Mouse (Mus musculus): ENCODE measurements at regions not wholly inside any gene's neighbourhood (a gene's known extent, or its start where the extent isn't known, plus 50 kb on each side); places are given as distances from the start of the nearest gene placed in this dataset.

GRCm38 (mm10) chr1:187484821-187485220 lies 123.8 kb upstream of the Esrrg start:
- no peak for TF ChIP-seq POLR2A (IDR thresholded peaks at IDR 0.05; ENCODE audit: low read depth, low read length)
- no peak for TF ChIP-seq MAZ (IDR thresholded peaks at IDR 0.05; ENCODE audit: low read depth, low read length)
- TF ChIP-seq MEF2A (IDR thresholded peaks at IDR 0.05; ENCODE audit: borderline replicate concordance, low read depth, low read length), result no peak
- TF ChIP-seq TBP (conservative IDR thresholded peaks at IDR 0.05; ENCODE audit: low read depth, low read length), result no peak
- no peak for TF ChIP-seq MXI1 (IDR thresholded peaks at IDR 0.05; ENCODE audit: low read depth, low read length)

Data from CH12.LX (cell line).